Mouse (Mus musculus): ENCODE data around the gene Gm17949.

- no peak for TF ChIP-seq POLR2A (IDR thresholded peaks at IDR 0.05; ENCODE audit: control insufficient read depth, extremely low read depth, insufficient read depth, low read length, poor library complexity)
- TF ChIP-seq CTCF (IDR thresholded peaks at IDR 0.05; ENCODE audit: borderline replicate concordance, control insufficient read depth, extremely low read depth, insufficient read depth, low read length, poor library complexity): no peak
Observed at GRCm38 (mm10) chr17:57019693-57020092, 8.4 kb downstream of the Gm17949 start.
